Mouse (Mus musculus) midbrain, embryonic 14.5 days (tissue): ENCODE results near the gene Cul3. TPM values are rescaled to one million over a fixed set of nuclear protein-coding genes. Genes with fewer than 3 reads are reported as not detected.

Experiments
- ATAC-seq: fragments of 200-750 bp; cut with Nextera tagmentation; 2 replicates; pipeline ENCODE4 v1.8.0; 2017; ENCODE audit warnings: moderate number of reproducible peaks, moderate library complexity; ENCODE audit not compliant: low FRiP score, low TSS enrichment
- DNase-seq: peaks from one replicate; pipeline ENCODE4 v3.0.0-alpha.2; 2015
- H3K27ac ChIP-seq: fragments of 300-500 bp; sonication (generic); replicated peaks from 2 replicates; pipeline ENCODE4 v1.5.1; 2014; ENCODE audit warnings: mild to moderate bottlenecking, low read depth, low read length, moderate library complexity
- H3K27me3 ChIP-seq: fragments of 300-500 bp; sonication (generic); 2 replicates; pipeline ENCODE4 v1.6.1; 2014; ENCODE audit warnings: low read length, control low read depth, mixed read lengths; ENCODE audit not compliant: control insufficient read depth, insufficient read depth
- H3K36me3 ChIP-seq: fragments of 300-500 bp; sonication (generic); 2 replicates; pipeline ENCODE4 v1.6.1; 2014; ENCODE audit warnings: low read length, control low read depth; ENCODE audit not compliant: control insufficient read depth, insufficient read depth
- H3K4me1 ChIP-seq: fragments of 300-500 bp; sonication (generic); 2 replicates; pipeline ENCODE4 v1.6.1; 2014; ENCODE audit warnings: mild to moderate bottlenecking, antibody characterized with exemption, low read length, control low read depth; ENCODE audit not compliant: control insufficient read depth, insufficient read depth
- H3K4me2 ChIP-seq: fragments of 300-500 bp; sonication (generic); 2 replicates; pipeline ENCODE4 v1.6.1; 2014; ENCODE audit warnings: mild to moderate bottlenecking, low read length, moderate library complexity
- H3K4me3 ChIP-seq: fragments of 300-500 bp; sonication (generic); replicated peaks from 2 replicates; pipeline ENCODE4 v1.5.1; 2014; ENCODE audit warnings: low read depth, low read length
- H3K9ac ChIP-seq: fragments of 300-500 bp; sonication (generic); replicated peaks from 2 replicates; pipeline ENCODE4 v1.6.1; 2014; ENCODE audit warnings: mild to moderate bottlenecking, low read length, moderate library complexity
- H3K9me3 ChIP-seq: fragments of 300-500 bp; sonication (generic); 2 replicates; pipeline ENCODE4 v1.6.1; 2016; ENCODE audit warnings: low read length, control low read depth, mixed read lengths; ENCODE audit not compliant: control insufficient read depth
- WGBS: fragments of 180-500 bp; shearing (Covaris S2); extraction: QIAGEN DNeasy Blood & Tissue Kit; methylation state at CpG from one replicate; pipeline ENCODE4 v1.1.7; 2014; 5-methylcytosine and 5-hydroxymethylcytosine counted together
- polyA plus RNA-seq: library from polyadenylated mRNA; unstranded; fragments of >200 nt; fragmentation: Nextera tagmentation; extraction: Ambion mirVana; gene quantifications from 2 replicates; pipeline ENCODE4 v1.2.1, GENCODE M21; 2014

Gene Cul3
- polyA plus RNA-seq, 1 experiment from 2014 or later: 62.5 TPM

DNA sequence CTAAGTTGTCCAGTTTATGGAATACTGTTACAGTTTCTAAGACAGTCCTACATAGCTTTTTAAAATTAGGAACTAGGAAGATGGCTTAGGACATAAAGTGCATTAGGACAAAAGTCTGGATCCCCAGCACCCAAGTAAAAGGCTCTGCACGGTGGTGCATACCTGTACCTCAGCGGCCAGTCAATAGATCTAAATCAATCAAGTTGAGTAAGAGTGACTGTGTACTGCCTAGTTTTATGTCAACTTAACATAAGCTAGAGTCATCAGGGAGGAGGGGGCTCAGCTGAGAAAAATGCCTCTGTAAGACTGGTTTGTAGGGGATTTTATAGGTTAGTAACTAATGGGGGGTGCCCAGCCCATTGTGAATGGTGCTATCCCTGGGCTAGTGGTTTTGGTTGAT, 9.3 kb downstream of the Cul3 start:
- no peaks in the 10 kb centered on the region for H3K36me3 ChIP-seq
- WGBS: 84% methylated on average over 2 of the region's 2 CpGs
- H3K9ac ChIP-seq: no peak overlapping the region
- ATAC-seq (no peak), DNase-seq (no peak)
- H3K9me3 ChIP-seq: no peaks in the 10 kb centered on the region
- H3K4me1 ChIP-seq: peaks cover 10% of the 10 kb centered on the region
- no peaks in the 10 kb centered on the region for H3K27me3 ChIP-seq
- no peak overlapping the region for H3K4me3 ChIP-seq
- H3K27ac ChIP-seq: no peak overlapping the region
- H3K4me2 ChIP-seq: no peak overlapping the region

DNA sequence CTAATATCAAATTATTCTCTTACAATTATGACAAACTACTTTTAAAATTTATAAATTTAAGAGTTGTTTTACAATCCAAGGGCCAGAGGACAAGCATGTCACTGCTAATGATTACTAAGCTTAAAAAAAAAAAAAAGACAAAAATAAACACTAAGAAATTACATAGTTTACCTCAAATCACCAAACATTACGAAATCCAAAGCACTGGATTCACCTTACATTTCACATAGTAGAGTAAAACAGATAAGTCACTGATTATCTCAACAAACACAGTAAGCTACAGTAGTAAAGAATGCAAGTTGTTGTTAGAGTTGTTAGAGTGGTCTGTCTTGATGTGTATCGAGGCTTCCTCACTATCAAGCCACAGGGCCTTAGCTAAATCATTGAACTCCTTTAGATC, 14.5 kb downstream of the Cul3 start:
- H3K27ac ChIP-seq: no peak overlapping the region
- no peak for ATAC-seq
- H3K4me1 ChIP-seq: peaks cover 2% of the 10 kb centered on the region; the same call in 1 of the 2 replicates
- H3K36me3 ChIP-seq: no peaks in the 10 kb centered on the region
- H3K4me3 ChIP-seq: no peak overlapping the region
- no peak overlapping the region for H3K4me2 ChIP-seq
- no peak overlapping the region for H3K9ac ChIP-seq
- no peaks in the 10 kb centered on the region for H3K9me3 ChIP-seq
- WGBS: 90% methylated on average over 2 of the region's 2 CpGs
- DNase-seq: no peak
- H3K27me3 ChIP-seq: no peaks in the 10 kb centered on the region

DNA sequence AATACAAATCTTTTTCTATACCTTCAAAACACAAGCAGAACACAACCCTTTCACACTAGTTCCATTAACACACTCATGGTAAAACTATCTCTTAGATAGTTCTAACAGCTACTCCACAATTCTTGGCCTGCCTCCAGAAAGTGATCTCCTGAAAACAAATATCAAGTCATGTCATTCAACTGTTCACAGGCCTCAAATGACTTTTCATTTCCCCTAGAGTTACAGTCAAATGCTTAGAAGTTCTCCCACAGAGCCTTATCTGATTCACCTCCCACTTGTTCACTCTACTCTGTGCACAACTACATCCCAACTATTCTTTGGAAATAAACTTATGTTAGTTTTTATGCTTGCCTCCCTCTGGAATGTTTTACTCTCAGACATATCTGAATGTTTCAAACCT, 15.9 kb downstream of the Cul3 start:
- no peak overlapping the region for H3K4me2 ChIP-seq
- H3K4me1 ChIP-seq: no peaks in the 10 kb centered on the region; the same call in 1 of the 2 replicates
- no peak for DNase-seq
- H3K36me3 ChIP-seq: no peaks in the 10 kb centered on the region
- H3K4me3 ChIP-seq: no peak overlapping the region
- no peaks in the 10 kb centered on the region for H3K9me3 ChIP-seq
- no peak overlapping the region for H3K9ac ChIP-seq
- ATAC-seq: no peak
- H3K27ac ChIP-seq: no peak overlapping the region
- no peaks in the 10 kb centered on the region for H3K27me3 ChIP-seq

DNA sequence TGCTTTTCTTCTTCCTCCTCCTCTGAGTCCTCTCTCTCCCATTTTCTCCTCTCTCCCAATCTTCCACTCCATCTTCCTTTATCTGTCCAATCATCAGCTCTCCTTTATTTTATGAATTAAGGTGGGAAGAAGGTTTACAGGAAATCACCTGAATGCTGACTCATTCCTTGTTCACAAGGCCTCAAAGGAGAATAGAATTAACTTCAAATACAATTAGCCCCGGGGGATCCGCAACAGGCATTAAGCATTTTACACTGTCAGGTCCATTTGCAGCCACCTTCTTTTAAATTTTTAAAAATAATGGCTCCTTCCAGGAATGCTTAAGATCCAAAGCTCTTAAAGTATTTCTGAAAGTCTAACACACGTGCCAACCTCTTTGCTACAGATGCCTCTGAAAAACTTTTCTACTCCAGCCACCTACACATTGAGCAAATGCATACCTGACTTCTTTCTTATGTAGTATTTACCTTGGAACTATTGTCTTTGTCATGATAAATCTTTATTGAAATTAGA, 24.7 kb downstream of the Cul3 start:
- H3K36me3 ChIP-seq: no peaks in the 10 kb centered on the region
- no peaks in the 10 kb centered on the region for H3K4me1 ChIP-seq
- no peaks in the 10 kb centered on the region for H3K9me3 ChIP-seq
- ATAC-seq (no peak), DNase-seq (no peak)
- H3K4me3 ChIP-seq: no peak overlapping the region
- WGBS: 94% methylated on average over 3 of the region's 3 CpGs
- no peak overlapping the region for H3K4me2 ChIP-seq
- H3K27me3 ChIP-seq: no peaks in the 10 kb centered on the region
- no peak overlapping the region for H3K9ac ChIP-seq
- H3K27ac ChIP-seq: no peak overlapping the region

DNA sequence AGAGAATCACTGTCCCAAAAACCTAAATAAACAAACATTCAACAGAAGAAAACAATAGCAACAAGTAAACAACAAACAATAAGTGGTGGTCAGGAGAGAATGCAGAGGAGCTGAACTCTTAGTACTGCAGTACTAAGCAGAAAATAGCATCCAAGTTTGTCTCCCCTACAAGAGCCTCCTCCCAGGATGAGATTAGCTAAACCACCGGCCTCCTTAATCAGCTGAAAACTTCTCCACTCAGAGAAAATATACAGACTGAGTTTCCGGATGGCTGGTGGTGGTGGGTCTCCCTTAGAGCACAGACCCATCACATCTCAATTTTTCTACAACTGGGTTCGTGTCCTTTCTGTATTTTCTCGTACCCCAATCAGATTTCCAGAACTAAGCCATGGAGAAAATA, 47.0 kb downstream of the Cul3 start:
- H3K27me3 ChIP-seq: no peaks in the 10 kb centered on the region
- no peak overlapping the region for H3K27ac ChIP-seq
- WGBS: 78% methylated on average over 4 of the region's 4 CpGs
- no peak overlapping the region for H3K4me2 ChIP-seq
- H3K4me1 ChIP-seq: no peaks in the 10 kb centered on the region
- no peaks in the 10 kb centered on the region for H3K9me3 ChIP-seq
- DNase-seq (no peak), ATAC-seq (no peak)
- H3K36me3 ChIP-seq: no peaks in the 10 kb centered on the region
- H3K4me3 ChIP-seq: no peak overlapping the region
- no peak overlapping the region for H3K9ac ChIP-seq

DNA sequence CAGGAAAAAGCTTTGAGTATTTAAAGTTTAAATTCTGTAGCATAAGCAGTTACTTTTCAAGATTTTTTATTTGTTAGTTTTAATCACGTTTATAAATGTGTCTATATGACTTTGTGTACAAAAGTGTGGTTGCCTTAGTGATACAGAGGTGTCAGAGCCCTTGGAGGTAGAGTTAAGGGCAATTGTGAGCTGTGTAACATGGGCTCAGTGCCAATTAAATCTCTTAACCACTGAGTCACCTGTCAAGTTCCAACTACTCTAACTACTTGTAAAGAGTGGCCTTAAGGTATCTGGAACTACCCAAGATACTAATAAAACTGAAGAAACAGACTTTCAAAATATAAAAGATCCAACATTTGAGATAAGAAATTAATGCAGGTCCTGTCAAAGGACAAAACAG, 61.5 kb downstream of the Cul3 start:
- Histone ChIP-seq H3K4me3 (no peak overlapping the region), H3K4me1 (no peaks in the 10 kb centered on the region), H3K4me2 (no peak overlapping the region), H3K36me3 (peaks cover 41% of the 10 kb centered on the region), H3K9ac (no peak overlapping the region), H3K27ac (no peak overlapping the region), H3K27me3 (no peaks in the 10 kb centered on the region), H3K9me3 (no peaks in the 10 kb centered on the region)
- ATAC-seq (no peak), DNase-seq (no peak)
- WGBS: 90% methylated on average over 1 of the region's 1 CpGs

DNA sequence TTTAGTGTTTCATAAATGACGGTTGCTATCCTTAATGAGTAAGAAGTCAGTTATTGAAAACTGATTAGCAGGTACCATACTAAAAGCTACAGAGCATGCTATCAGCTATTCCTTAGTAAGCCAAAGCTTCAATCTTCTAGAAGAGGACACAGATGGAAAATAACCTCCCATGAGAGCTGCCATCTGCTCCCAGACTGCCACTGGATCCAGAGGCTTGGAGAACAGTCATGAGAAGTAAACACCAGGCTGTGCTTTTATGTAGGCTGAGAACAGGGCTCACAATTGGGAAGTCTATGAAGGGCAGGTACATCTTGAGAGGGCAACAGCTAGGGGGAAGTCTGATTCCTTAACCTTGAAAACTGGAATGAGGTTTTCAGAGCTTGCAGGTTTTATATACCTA, 79.8 kb downstream of the Cul3 start:
- 71% methylated on average over 1 of the region's 1 CpGs for WGBS
- DNase-seq: no peak

DNA sequence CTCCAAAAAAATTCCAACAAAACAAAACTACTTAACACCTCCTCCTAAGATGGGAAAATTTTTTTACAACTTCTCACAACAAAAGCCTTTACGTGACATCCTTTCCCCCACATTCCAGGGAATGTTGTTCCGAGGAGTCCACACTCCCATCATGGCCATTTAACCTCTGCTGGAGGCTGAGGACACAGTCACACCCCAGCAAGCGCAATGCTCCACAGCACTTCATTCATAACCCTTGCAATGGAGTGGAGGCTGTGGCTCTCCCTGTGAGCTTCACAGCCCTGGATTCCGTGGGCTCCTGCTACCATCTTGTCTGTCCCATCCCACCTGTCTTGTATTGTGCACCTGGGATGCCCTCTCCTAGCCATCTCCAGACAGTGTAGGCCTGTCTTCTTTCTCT, 81.6 kb downstream of the Cul3 start:
- H3K27me3 ChIP-seq: no peaks in the 10 kb centered on the region
- no peaks in the 10 kb centered on the region for H3K9me3 ChIP-seq
- H3K27ac ChIP-seq: no peak overlapping the region
- WGBS: 60% methylated on average over 4 of the region's 4 CpGs
- no peak overlapping the region for H3K4me3 ChIP-seq
- no peak overlapping the region for H3K9ac ChIP-seq
- ATAC-seq (no peak), DNase-seq (no peak)
- no peaks in the 10 kb centered on the region for H3K4me1 ChIP-seq
- H3K36me3 ChIP-seq: no peaks in the 10 kb centered on the region
- H3K4me2 ChIP-seq: no peak overlapping the region

More for the DNA sequence above, 79.8 kb downstream of the Cul3 start:
- no peaks in the 10 kb centered on the region for H3K36me3 ChIP-seq
- no peaks in the 10 kb centered on the region for H3K4me1 ChIP-seq
- no peaks in the 10 kb centered on the region for H3K27me3 ChIP-seq
- no peak overlapping the region for H3K4me2 ChIP-seq
- no peak overlapping the region for H3K4me3 ChIP-seq
- H3K9ac ChIP-seq: no peak overlapping the region
- ATAC-seq: no peak
- no peaks in the 10 kb centered on the region for H3K9me3 ChIP-seq
- no peak overlapping the region for H3K27ac ChIP-seq

DNA sequence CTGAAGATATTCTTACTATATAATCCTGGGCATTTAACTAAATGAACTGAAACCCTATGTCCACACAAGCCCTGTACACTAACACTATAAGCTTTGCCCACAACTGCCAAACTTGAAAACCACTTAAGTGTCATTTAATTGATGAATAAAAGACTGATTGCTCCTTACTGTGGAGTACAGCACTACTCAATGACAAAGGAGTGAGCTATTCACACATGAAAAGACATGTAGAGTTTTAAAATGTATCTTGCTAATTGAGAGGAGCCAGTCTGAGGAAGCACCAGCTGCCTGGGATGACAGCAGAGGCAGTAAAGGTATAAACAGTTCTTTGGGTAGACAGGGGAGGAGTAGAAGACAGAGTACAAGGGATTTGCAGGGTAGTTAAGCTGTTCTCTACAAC, 87.0 kb downstream of the Cul3 start:
- DNase-seq: no peak
- Histone ChIP-seq H3K36me3 (no peaks in the 10 kb centered on the region), H3K9ac (no peak overlapping the region), H3K4me1 (no peaks in the 10 kb centered on the region), H3K4me2 (no peak overlapping the region), H3K9me3 (no peaks in the 10 kb centered on the region), H3K4me3 (no peak overlapping the region), H3K27me3 (no peaks in the 10 kb centered on the region), H3K27ac (no peak overlapping the region)
- ATAC-seq: no peak
